Mouse (Mus musculus): ENCODE measurements around the gene Rab3a. TPM values are rescaled to one million over a fixed set of nuclear protein-coding genes. Genes with fewer than 3 reads are reported as not detected.
A peak's percentile ranks its signal among the peaks of the same experiment; 100 is the strongest.

The Rab3a gene
- total RNA-seq, 2 experiments from 2014 or later = 68.6 to 78.2 TPM

GRCm38 (mm10) chr8:70773833-70774232, 19.4 kb downstream of the Rab3a start:
- DNase-seq = peak; percentile 86 to 90

GRCm38 (mm10) chr8:70774740-70775139, 20.3 kb downstream of the Rab3a start:
- no peak for DNase-seq

GRCm38 (mm10) chr8:70775227-70775626, 20.7 kb downstream of the Rab3a start:
- no peak for DNase-seq

- DNase-seq = peak in 1 of 2 experiments; percentile 57
Observed at GRCm38 (mm10) chr8:70775851-70776495, 21.5 kb downstream of the Rab3a start.

GRCm38 (mm10) chr8:70776496-70777444, 22.3 kb downstream of the Rab3a start, which contains the start of gene Pik3r2:
TSS of gene Pik3r2 (minus strand) at chr8:70776713.
- peak; percentile 98 for DNase-seq

GRCm38 (mm10) chr8:70780093-70780492, 25.6 kb downstream of the Rab3a start:
- no peak for DNase-seq

GRCm38 (mm10) chr8:70786291-70787050, 32.0 kb downstream of the Rab3a start:
- no peak for DNase-seq

- DNase-seq = no peak
Observed at GRCm38 (mm10) chr8:70787051-70787445, 32.6 kb downstream of the Rab3a start.

GRCm38 (mm10) chr8:70787941-70788667, 33.6 kb downstream of the Rab3a start:
- DNase-seq = no peak

GRCm38 (mm10) chr8:70789046-70789445, 34.6 kb downstream of the Rab3a start:
- DNase-seq = no peak

GRCm38 (mm10) chr8:70790846-70791245, 36.4 kb downstream of the Rab3a start:
- no peak for DNase-seq

- DNase-seq = peak in 1 of 2 experiments; percentile 56
Observed at GRCm38 (mm10) chr8:70791294-70791701, 36.8 kb downstream of the Rab3a start.

GRCm38 (mm10) chr8:70791975-70792691, 37.7 kb downstream of the Rab3a start:
- DNase-seq = peak; percentile 99

GRCm38 (mm10) chr8:70792700-70793099, 38.2 kb downstream of the Rab3a start:
- DNase-seq = peak in 1 of 2 experiments; percentile 62

GRCm38 (mm10) chr8:70794215-70794614, 39.7 kb downstream of the Rab3a start:
- no peak for DNase-seq

- no peak for DNase-seq
Observed at GRCm38 (mm10) chr8:70795370-70795769, 40.9 kb downstream of the Rab3a start.

GRCm38 (mm10) chr8:70796403-70797080, 42.1 kb downstream of the Rab3a start:
- DNase-seq = peak in 1 of 2 experiments; percentile 43

GRCm38 (mm10) chr8:70797081-70798070, 42.9 kb downstream of the Rab3a start:
- DNase-seq = peak; percentile 91 to 95

- DNase-seq = no peak
Observed at GRCm38 (mm10) chr8:70798281-70798680, 43.8 kb downstream of the Rab3a start.

Data from adrenal gland, postnatal 36 days (tissue).